Mouse (Mus musculus) lung, postnatal 14 days (tissue): ENCODE data around the gene Rasgef1a.

Experiments
- DNase-seq: peaks from one replicate; pipeline ENCODE4 v3.0.0; 2021

Gene Rasgef1a

DNA sequence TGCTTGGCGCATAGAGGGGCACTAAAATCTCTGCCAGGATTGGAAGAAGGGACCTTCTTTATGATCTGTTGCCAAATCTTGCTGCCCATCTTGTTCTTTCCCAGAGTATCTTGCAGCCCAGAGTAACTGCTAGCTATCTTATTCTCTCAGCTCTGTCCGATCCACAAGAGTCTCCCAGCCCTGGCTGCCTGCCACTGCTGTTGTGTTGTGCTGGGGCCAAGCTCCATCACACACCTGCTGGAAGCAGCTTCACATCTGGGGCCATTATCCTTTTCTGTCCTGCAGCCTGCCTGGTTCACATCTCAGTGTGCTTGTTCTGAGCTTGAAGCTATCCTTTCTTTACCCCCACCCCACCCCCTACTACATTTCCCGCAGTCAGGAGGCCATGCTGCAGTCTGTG is 65.0 kb downstream of the Rasgef1a start:
- no peak for DNase-seq

DNA sequence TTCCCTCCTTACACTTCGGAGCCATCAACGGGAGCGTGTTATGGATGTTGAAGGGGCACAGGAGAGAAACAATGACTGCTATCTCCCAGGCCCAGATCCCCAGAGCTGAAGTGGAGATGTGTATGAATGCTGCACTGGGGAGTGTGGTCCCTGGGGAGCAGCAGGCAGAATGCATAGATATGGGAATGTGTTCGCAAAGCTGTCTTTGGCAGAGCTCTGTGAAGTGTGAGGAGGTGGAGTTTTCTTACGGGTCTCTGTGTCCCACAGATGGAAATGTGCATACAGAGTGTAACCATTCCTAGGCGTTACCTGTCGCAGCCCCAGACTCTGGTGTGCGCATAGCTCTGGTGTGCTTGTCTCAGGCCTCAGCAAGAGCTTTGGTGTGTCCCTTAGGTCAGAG is 65.5 kb downstream of the Rasgef1a start:
- no peak for DNase-seq

GRCm38 (mm10) chr6:118077421-118077820 is 66.2 kb downstream of the Rasgef1a start:
- no peak for DNase-seq

DNA sequence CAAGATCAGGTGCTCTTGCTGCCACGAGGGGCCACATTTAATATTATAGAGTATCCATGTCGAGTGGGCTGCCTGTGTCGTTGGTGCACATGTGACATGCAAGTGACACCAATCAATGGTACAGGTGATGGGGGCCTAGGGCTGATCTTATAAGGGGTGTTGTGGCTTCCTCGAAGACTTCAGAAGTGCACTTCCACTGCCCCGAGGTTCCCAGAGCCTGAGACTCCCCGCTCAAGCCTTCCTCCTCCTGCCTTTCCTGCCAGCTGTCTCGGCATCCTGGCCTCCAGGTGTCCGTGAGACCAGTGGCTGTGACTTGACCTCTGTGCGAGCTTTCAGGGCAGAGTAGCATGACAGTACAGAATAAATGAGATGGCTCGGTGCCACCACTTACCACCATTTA is 67.5 kb downstream of the Rasgef1a start:
- no peak for DNase-seq

DNA sequence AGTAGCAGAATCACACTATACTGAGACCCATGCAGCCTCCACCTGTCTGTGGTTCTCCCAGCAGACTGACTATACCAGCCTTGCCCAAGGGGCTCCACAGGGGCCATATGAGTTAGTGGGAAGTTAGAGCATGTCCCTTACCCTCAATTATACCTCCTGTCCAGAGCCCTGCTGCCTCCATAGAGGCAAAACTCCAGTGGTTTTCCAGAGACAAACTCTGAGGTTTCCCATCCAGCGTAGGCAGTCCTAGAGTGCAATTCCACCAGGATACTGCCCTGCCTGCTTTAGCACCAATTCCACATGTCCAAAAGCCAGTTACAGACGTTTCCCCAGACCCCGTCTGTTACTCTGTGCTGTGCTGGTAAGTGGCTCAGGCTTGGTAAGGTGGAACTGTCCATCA is 68.1 kb downstream of the Rasgef1a start:
- DNase-seq = no peak

DNA sequence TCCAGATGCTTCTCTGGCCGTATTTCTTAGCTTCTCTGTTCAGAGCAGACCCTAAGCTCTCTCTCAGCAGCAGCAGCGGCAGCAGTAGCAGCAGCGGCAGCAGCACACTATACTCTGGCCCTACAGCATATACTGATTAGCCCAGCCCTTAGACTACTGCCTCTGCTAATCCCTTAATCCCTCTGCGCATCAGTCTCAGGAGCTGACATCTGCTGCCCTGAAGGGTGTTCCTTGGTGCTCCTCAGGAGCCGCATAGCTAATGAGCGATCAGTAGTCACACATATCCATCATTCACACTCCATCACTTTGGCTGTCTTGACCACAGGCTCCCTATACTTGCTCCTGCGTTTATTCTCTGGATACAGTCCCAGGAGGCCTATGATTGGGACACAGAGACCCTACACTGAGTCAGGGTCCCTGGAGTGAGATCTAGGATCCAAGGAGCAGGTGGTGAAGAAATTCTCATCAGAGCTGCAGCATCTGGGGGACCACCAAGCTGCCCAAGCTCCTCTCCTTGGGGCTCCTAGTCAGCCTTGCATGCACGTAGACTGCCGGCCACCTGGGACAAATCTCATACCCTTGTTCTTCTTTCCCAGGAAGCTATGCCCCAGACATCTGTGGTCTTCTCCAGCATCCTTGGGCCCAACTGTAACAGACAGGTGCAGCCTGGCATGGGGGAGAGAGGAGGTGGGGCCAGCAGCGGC is 68.7 kb downstream of the Rasgef1a start:
- DNase-seq = no peak

GRCm38 (mm10) chr6:118080711-118081110 is 69.5 kb downstream of the Rasgef1a start:
- DNase-seq = no peak

DNA sequence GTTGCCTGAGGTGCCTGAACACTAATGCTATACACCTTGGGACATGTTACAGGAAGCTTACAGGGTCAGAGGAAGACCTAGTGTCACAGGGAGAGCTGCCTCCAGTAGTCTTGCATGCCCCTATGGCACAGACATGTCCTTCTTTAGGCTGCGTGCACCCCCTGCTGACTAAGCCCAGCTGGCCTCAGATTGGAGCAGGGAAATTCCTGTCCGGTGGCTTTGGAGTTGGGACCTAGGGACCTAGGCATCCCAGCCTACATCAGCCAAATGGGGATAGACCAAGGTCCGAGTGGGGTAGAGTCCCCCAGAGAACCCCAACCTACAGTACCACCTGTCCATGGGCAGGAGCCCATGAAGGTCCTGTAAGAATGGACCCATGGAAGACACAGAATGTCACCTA is 71.1 kb downstream of the Rasgef1a start:
- no peak for DNase-seq

GRCm38 (mm10) chr6:118083608-118084007 is 72.4 kb downstream of the Rasgef1a start:
- DNase-seq = no peak

DNA sequence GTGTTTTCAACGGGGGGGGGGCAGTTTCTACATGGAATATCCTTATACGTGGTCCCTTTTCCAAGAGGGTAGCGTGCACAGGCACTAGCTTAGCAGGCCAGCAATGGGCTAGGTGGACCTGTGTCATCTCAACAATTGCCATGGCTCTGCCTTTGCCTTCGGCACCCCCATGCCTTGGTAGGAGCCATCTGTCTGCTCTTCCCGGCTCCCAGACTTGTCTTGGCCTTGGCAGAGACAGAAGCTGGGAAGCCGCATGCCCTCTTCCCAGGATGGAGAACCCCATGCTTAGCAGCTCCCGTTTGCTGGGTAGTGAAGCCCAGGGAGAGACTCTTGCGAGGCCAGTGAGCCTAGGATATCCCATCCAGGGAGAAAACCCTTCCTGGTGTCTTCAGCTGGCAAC is 73.4 kb downstream of the Rasgef1a start:
- no peak for DNase-seq

DNA sequence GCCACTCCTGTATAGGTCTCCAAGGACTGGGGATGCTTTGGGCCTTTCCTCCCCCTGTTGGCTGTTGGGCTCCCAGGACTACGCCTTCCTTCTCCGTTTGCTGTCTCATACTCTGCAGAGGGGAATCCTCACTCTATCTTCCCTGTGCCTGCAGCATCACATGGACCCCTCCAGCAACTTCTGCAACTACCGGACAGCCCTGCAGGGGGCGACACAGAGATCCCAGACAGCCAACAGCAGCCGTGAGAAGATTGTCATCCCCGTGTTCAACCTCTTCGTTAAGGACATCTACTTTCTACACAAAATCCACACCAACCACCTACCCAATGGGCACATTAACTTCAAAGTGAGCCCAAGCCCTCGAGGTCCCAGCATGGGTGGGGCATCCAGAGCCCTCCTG is 76.7 kb downstream of the Rasgef1a start:
- no peak for DNase-seq

- no peak for DNase-seq
Observed at GRCm38 (mm10) chr6:118088750-118089440, 77.7 kb downstream of the Rasgef1a start.

- no peak for DNase-seq
Observed at GRCm38 (mm10) chr6:118090827-118091226, 79.6 kb downstream of the Rasgef1a start.

GRCm38 (mm10) chr6:118097765-118098365 is 86.6 kb downstream of the Rasgef1a start:
- DNase-seq = no peak

DNA sequence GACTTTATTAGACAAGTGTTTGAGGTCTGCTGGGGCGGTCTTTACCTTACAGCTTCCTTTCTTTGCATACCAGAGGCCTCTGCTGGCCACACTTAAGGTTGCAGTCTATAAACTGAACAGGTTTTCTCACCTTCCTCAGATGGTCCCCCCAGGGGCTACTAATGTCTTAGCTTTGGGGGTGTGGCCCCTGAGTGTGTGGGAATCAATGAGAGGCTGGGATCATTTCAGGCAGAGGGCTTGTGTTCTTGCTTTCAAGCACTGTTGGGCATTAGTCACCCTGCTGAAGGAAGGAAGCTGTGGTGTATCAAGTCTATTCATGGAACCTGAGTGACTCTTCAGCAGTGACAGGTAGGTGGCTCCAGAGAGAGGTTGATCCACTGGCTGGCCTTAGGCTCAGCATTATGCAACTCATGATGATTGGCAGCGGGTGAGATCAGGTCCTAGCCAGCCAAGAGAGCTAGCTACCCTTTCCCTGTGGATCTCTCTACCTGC is 88.1 kb downstream of the Rasgef1a start:
- peak; percentile 37 for DNase-seq

- DNase-seq = no peak
Observed at GRCm38 (mm10) chr6:118111810-118112209, 100.6 kb downstream of the Rasgef1a start.

GRCm38 (mm10) chr6:118122767-118123166 is 111.5 kb downstream of the Rasgef1a start:
- no peak for DNase-seq

DNA sequence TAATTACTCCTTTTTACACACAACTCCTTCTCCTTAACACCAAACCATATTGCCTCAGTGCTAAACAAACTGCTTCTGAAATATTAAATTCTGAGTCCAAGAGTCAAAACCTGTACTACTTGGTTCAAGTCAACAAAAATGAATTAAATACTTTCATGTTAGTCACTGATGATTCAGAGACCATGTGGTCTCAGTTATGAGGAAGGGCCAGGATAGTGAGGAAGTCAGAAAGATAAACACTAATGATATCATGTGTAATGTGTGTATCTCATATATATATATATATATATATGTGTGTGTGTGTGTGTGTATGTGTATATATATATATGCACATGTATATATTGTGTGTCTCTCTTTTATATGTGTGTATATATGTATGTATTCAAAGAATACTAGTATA is 115.3 kb downstream of the Rasgef1a start:
- DNase-seq = no peak

GRCm38 (mm10) chr6:118127198-118127597 is 116.0 kb downstream of the Rasgef1a start:
- no peak for DNase-seq

DNA sequence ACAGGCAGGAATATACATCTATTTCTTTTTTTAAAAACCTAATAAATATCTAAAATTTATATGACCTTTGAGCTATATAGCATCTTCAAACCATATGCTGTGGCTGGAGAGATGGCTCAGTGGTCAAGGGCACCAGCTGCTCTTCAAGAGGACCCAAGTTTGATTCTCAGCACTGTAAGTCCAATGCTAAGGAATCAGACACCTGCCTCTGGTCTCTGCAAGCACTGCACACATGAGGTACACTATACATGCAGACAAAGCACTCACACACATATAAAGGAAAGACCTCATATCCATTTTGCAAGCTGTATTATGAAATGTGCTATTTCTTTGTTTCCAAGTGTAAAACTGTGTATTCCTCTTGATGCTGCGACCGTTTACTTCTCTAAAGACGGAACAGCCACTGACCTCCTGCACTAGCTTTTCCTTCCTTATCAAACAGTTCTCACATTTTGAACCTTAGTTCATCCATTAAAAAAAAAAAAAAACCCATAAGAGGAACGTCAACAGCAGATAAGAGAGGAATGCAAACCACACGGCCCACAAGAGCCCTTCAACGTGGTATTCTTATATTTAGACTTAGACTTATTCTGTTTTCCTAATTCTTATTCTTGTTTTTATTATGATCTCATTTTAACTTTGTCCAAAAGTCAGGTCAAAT is 116.7 kb downstream of the Rasgef1a start:
- DNase-seq = no peak

- no peak for DNase-seq
Observed at GRCm38 (mm10) chr6:118130022-118130421, 118.8 kb downstream of the Rasgef1a start.

DNA sequence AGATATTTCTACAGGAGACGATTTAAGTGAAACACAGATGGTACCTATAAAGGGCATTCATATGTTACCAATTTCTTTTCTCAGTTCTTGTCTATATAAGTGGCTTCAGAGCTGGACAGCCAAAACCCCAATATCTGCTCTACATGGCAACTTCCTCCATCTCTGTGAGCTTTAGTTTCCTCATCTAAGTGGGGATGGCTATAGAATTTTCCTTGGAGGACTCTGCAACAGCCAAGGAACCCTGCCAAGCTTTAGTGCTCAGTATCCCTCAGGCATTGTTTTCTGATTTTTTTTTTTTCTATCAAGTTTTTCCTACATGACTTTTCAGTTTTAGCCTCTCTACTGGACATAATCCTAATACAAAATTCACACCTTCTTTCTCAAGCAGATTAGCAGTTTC is 123.2 kb downstream of the Rasgef1a start:
- no peak for DNase-seq

GRCm38 (mm10) chr6:118137148-118137547 is 125.9 kb downstream of the Rasgef1a start:
- no peak for DNase-seq
